Mouse (Mus musculus) cerebellum, adult 2 months (tissue): ENCODE measurements around the gene Prickle3.

Source experiments
- CTCF ChIP-seq: fragments of 200-500 bp; IDR thresholded peaks from 2 replicates; pipeline ENCODE4 v1.5.1; 2011; ENCODE audit warnings: low read depth, mild to moderate bottlenecking, control low read depth, low read length, moderate library complexity, borderline replicate concordance; ENCODE audit not compliant: insufficient read depth
- POLR2A ChIP-seq: fragments of 200-500 bp; IDR thresholded peaks from 2 replicates; pipeline ENCODE4 v1.6.1; 2011; ENCODE audit warnings: low read length, control low read depth, borderline replicate concordance; ENCODE audit not compliant: insufficient read depth

- TF ChIP-seq CTCF (no peak), POLR2A (no peak)
These were observed 13.4 kb downstream of the Prickle3 start for GRCm38 (mm10) chrX:7670390-7670881.
